Mouse (Mus musculus): ENCODE measurements at regions not wholly inside any gene's neighbourhood (a gene's known extent, or its start where the extent isn't known, plus 50 kb on each side); places are given as distances from the start of the nearest gene placed in this dataset.

GRCm38 (mm10) chr13:28662316-28662752, 291.2 kb downstream of the Sox4 start:
- WGBS = 64% methylated on average over 3 of the region's 3 CpGs
- Histone ChIP-seq H3K4me1 (replicated peaks) (peaks cover 13% of the 10 kb centered on the region), H3K9ac (no peak overlapping the region), H3K9me3 (replicated peaks) (no peaks in the 10 kb centered on the region), H3K27ac (no peak overlapping the region), H3K4me2 (no peak overlapping the region), H3K27me3 (no peaks in the 10 kb centered on the region), H3K4me3 (no peak overlapping the region), H3K36me3 (no peaks in the 10 kb centered on the region)
- ATAC-seq (replicated peaks; ENCODE audit: insufficient number of reproducible peaks, insufficient read depth, low FRiP score, low read depth) = no peak

GRCm38 (mm10) chr13:28660151-28660550, 293.4 kb downstream of the Sox4 start:
- 81% methylated on average over 2 of the region's 2 CpGs for WGBS
- peaks cover 13% of the 10 kb centered on the region for H3K4me1 ChIP-seq (replicated peaks)
- H3K4me3 ChIP-seq = no peak overlapping the region

GRCm38 (mm10) chr13:28658652-28659051, 294.9 kb downstream of the Sox4 start:
- Histone ChIP-seq H3K27me3 (no peaks in the 10 kb centered on the region), H3K4me3 (no peak overlapping the region), H3K27ac (no peak overlapping the region), H3K4me2 (no peak overlapping the region), H3K9ac (no peak overlapping the region), H3K4me1 (replicated peaks) (peaks cover 5% of the 10 kb centered on the region), H3K9me3 (replicated peaks) (no peaks in the 10 kb centered on the region), H3K36me3 (no peaks in the 10 kb centered on the region)
- ATAC-seq (replicated peaks; ENCODE audit: insufficient number of reproducible peaks, insufficient read depth, low FRiP score, low read depth) = no peak
- WGBS = 57% methylated on average over 5 of the region's 5 CpGs

More at GRCm38 (mm10) chr13:28660151-28660550, 293.4 kb downstream of the Sox4 start:
- H3K27me3 ChIP-seq = no peaks in the 10 kb centered on the region
- H3K9me3 ChIP-seq (replicated peaks) = no peaks in the 10 kb centered on the region
- H3K36me3 ChIP-seq = no peaks in the 10 kb centered on the region
- H3K9ac ChIP-seq = no peak overlapping the region
- no peak for ATAC-seq (replicated peaks; ENCODE audit: insufficient number of reproducible peaks, insufficient read depth, low FRiP score, low read depth)
- H3K4me2 ChIP-seq = no peak overlapping the region
- no peak overlapping the region for H3K27ac ChIP-seq

- Histone ChIP-seq H3K4me1 (replicated peaks) (peaks cover 8% of the 10 kb centered on the region; the same call in 1 of the 2 replicates), H3K27me3 (no peaks in the 10 kb centered on the region), H3K9ac (no peak overlapping the region), H3K4me3 (no peak overlapping the region), H3K27ac (no peak overlapping the region), H3K9me3 (replicated peaks) (no peaks in the 10 kb centered on the region), H3K36me3 (no peaks in the 10 kb centered on the region), H3K4me2 (no peak overlapping the region)
- ATAC-seq (replicated peaks; ENCODE audit: insufficient number of reproducible peaks, insufficient read depth, low FRiP score, low read depth) = no peak
These were observed 298.6 kb downstream of the Sox4 start for GRCm38 (mm10) chr13:28654883-28655282.

- H3K4me1 ChIP-seq (replicated peaks) = peaks cover 8% of the 10 kb centered on the region; the same call in 1 of the 2 replicates
- no peak overlapping the region for H3K9ac ChIP-seq
- no peak for ATAC-seq (replicated peaks; ENCODE audit: insufficient number of reproducible peaks, insufficient read depth, low FRiP score, low read depth)
- no peak overlapping the region for H3K27ac ChIP-seq
- no peak overlapping the region for H3K4me3 ChIP-seq
- H3K27me3 ChIP-seq = no peaks in the 10 kb centered on the region
- WGBS = 60% methylated on average over 4 of the region's 4 CpGs
- no peaks in the 10 kb centered on the region for H3K9me3 ChIP-seq (replicated peaks)
- no peak overlapping the region for H3K4me2 ChIP-seq
- no peaks in the 10 kb centered on the region for H3K36me3 ChIP-seq
These were observed 300.2 kb downstream of the Sox4 start for GRCm38 (mm10) chr13:28653362-28653761.

- H3K27ac ChIP-seq = no peak overlapping the region
- no peaks in the 10 kb centered on the region for H3K27me3 ChIP-seq
- 72% methylated on average over 2 of the region's 2 CpGs for WGBS
- no peak overlapping the region for H3K4me3 ChIP-seq
- no peak overlapping the region for H3K9ac ChIP-seq
- no peaks in the 10 kb centered on the region for H3K36me3 ChIP-seq
- no peak for ATAC-seq (replicated peaks; ENCODE audit: insufficient number of reproducible peaks, insufficient read depth, low FRiP score, low read depth)
- no peak overlapping the region for H3K4me2 ChIP-seq
- H3K9me3 ChIP-seq (replicated peaks) = no peaks in the 10 kb centered on the region
- H3K4me1 ChIP-seq (replicated peaks) = peaks cover 8% of the 10 kb centered on the region; the same call in 1 of the 2 replicates
These were observed 301.7 kb downstream of the Sox4 start for GRCm38 (mm10) chr13:28651810-28652209.

- no peaks in the 10 kb centered on the region for H3K4me1 ChIP-seq (replicated peaks)
- no peak overlapping the region for H3K9ac ChIP-seq
- H3K4me3 ChIP-seq = no peak overlapping the region
- ATAC-seq (replicated peaks; ENCODE audit: insufficient number of reproducible peaks, insufficient read depth, low FRiP score, low read depth) = no peak
- no peaks in the 10 kb centered on the region for H3K27me3 ChIP-seq
- 65% methylated on average over 4 of the region's 4 CpGs for WGBS
- H3K36me3 ChIP-seq = no peaks in the 10 kb centered on the region
- no peaks in the 10 kb centered on the region for H3K9me3 ChIP-seq (replicated peaks)
- no peak overlapping the region for H3K4me2 ChIP-seq
- no peak overlapping the region for H3K27ac ChIP-seq
These were observed 307.6 kb downstream of the Sox4 start for GRCm38 (mm10) chr13:28645881-28646280.

- WGBS = 80% methylated on average over 3 of the region's 3 CpGs
- H3K4me3 ChIP-seq = no peak overlapping the region
- ATAC-seq (replicated peaks; ENCODE audit: insufficient number of reproducible peaks, insufficient read depth, low FRiP score, low read depth) = no peak
These were observed 308.5 kb downstream of the Sox4 start for GRCm38 (mm10) chr13:28644846-28645574.

GRCm38 (mm10) chr13:28640826-28641225, 312.7 kb downstream of the Sox4 start:
- no peaks in the 10 kb centered on the region for H3K9me3 ChIP-seq (replicated peaks)
- H3K27ac ChIP-seq = no peak overlapping the region
- no peak overlapping the region for H3K4me3 ChIP-seq
- no peaks in the 10 kb centered on the region for H3K27me3 ChIP-seq
- WGBS = 80% methylated on average over 1 of the region's 1 CpGs
- no peak for ATAC-seq (replicated peaks; ENCODE audit: insufficient number of reproducible peaks, insufficient read depth, low FRiP score, low read depth)
- no peaks in the 10 kb centered on the region for H3K36me3 ChIP-seq
- H3K4me1 ChIP-seq (replicated peaks) = no peaks in the 10 kb centered on the region
- H3K9ac ChIP-seq = no peak overlapping the region
- H3K4me2 ChIP-seq = no peak overlapping the region

More at GRCm38 (mm10) chr13:28644846-28645574, 308.5 kb downstream of the Sox4 start:
- no peak overlapping the region for H3K9ac ChIP-seq
- no peaks in the 10 kb centered on the region for H3K4me1 ChIP-seq (replicated peaks)
- H3K27me3 ChIP-seq = no peaks in the 10 kb centered on the region
- H3K36me3 ChIP-seq = no peaks in the 10 kb centered on the region
- no peak overlapping the region for H3K27ac ChIP-seq
- H3K9me3 ChIP-seq (replicated peaks) = no peaks in the 10 kb centered on the region
- no peak overlapping the region for H3K4me2 ChIP-seq

- Histone ChIP-seq H3K4me3 (no peak overlapping the region), H3K9me3 (replicated peaks) (no peaks in the 10 kb centered on the region), H3K27ac (no peak overlapping the region), H3K9ac (no peak overlapping the region), H3K27me3 (no peaks in the 10 kb centered on the region), H3K4me2 (no peak overlapping the region), H3K4me1 (replicated peaks) (peaks cover 16% of the 10 kb centered on the region), H3K36me3 (no peaks in the 10 kb centered on the region)
- ATAC-seq (replicated peaks; ENCODE audit: insufficient number of reproducible peaks, insufficient read depth, low FRiP score, low read depth) = no peak
- 23% methylated on average over 3 of the region's 3 CpGs for WGBS
These were observed 318.1 kb downstream of the Sox4 start for GRCm38 (mm10) chr13:28635230-28635950.

- Histone ChIP-seq H3K4me1 (replicated peaks) (peaks cover 31% of the 10 kb centered on the region), H3K4me3 (no peak overlapping the region), H3K9ac (no peak overlapping the region), H3K27ac (no peak overlapping the region), H3K9me3 (replicated peaks) (no peaks in the 10 kb centered on the region), H3K27me3 (no peaks in the 10 kb centered on the region), H3K36me3 (no peaks in the 10 kb centered on the region), H3K4me2 (no peak overlapping the region)
- no peak for ATAC-seq (replicated peaks; ENCODE audit: insufficient number of reproducible peaks, insufficient read depth, low FRiP score, low read depth)
- WGBS = 46% methylated on average over 5 of the region's 5 CpGs
These were observed 319.9 kb downstream of the Sox4 start for GRCm38 (mm10) chr13:28633541-28634041.

Data from heart, embryonic 15.5 days (tissue).